Mouse (Mus musculus): ENCODE measurements at regions not wholly inside any gene's neighbourhood (a gene's known extent, or its start where the extent isn't known, plus 50 kb on each side); places are given as distances from the start of the nearest gene placed in this dataset.

GRCm38 (mm10) chr4:45654019-45654803 is 121.9 kb upstream of the Shb start:
- TF ChIP-seq CTCF (IDR thresholded peaks at IDR 0.05; ENCODE audit: extremely low read depth, insufficient read depth, insufficient read length, insufficient replicate concordance) (no peak), POLR2A (IDR thresholded peaks at IDR 0.05; ENCODE audit: low read depth, low read length) (no peak)
- H3K4me3 ChIP-seq (ENCODE audit: extremely low read depth, insufficient read depth, insufficient read length), result no peak overlapping the region
- H3K36me3 ChIP-seq (ENCODE audit: control insufficient read depth, insufficient read depth, low read length), result no peaks in the 10 kb centered on the region
- DNase-seq (ENCODE audit: low read depth in 1 of 2, low spot score in 2 of 2), result no peak
- H3K4me1 ChIP-seq (ENCODE audit: control insufficient read depth, insufficient read depth, insufficient read length), result peaks cover 2% of the 10 kb centered on the region; the same call in 1 of the 2 replicates
- no peak overlapping the region for H3K27ac ChIP-seq (ENCODE audit: insufficient read depth, low read length)
- H3K27me3 ChIP-seq (ENCODE audit: control insufficient read depth, insufficient read depth, low read length), result no peaks in the 10 kb centered on the region
- WGBS, result 41% methylated on average over 14 of the region's 14 CpGs

GRCm38 (mm10) chr4:45648884-45649577 is 116.8 kb upstream of the Shb start:
- TF ChIP-seq POLR2A (IDR thresholded peaks at IDR 0.05; ENCODE audit: low read depth, low read length) (no peak), CTCF (IDR thresholded peaks at IDR 0.05; ENCODE audit: extremely low read depth, insufficient read depth, insufficient read length, insufficient replicate concordance) (no peak)
- WGBS, result 88% methylated on average over 9 of the region's 9 CpGs

DNA sequence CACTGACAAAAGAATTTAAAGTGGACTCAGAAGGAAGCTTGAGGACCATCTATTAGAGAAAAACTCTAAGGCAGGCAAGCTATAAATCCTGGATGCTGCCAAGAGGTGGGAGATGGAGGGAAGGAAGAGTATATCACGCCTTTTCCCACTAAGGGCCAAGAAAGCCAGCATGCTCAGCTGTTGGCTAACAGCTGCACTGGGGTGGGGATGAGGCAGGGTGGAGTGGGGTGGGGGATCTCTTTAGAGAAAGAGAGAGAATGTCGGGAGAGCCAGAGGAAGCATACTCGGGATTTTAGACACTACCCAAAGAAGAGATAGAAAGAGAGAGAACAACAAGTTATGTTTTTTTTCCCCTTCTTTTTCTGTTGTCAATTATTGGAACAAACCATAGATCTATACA is 115.2 kb upstream of the Shb start:
- Histone ChIP-seq H3K36me3 (ENCODE audit: control insufficient read depth, insufficient read depth, low read length) (no peaks in the 10 kb centered on the region), H3K27me3 (ENCODE audit: control insufficient read depth, insufficient read depth, low read length) (no peaks in the 10 kb centered on the region), H3K4me1 (ENCODE audit: control insufficient read depth, insufficient read depth, insufficient read length) (no peaks in the 10 kb centered on the region), H3K4me3 (ENCODE audit: extremely low read depth, insufficient read depth, insufficient read length) (no peak overlapping the region), H3K27ac (ENCODE audit: insufficient read depth, low read length) (no peak overlapping the region)
- WGBS, result 80% methylated on average over 3 of the region's 3 CpGs
- DNase-seq (ENCODE audit: low read depth in 1 of 2, low spot score in 2 of 2), result no peak
- TF ChIP-seq POLR2A (IDR thresholded peaks at IDR 0.05; ENCODE audit: low read depth, low read length), result no peak
- no peak for TF ChIP-seq CTCF (IDR thresholded peaks at IDR 0.05; ENCODE audit: extremely low read depth, insufficient read depth, insufficient read length, insufficient replicate concordance)

More at GRCm38 (mm10) chr4:45648884-45649577, 116.8 kb upstream of the Shb start:
- Histone ChIP-seq H3K36me3 (ENCODE audit: control insufficient read depth, insufficient read depth, low read length) (no peaks in the 10 kb centered on the region), H3K27me3 (ENCODE audit: control insufficient read depth, insufficient read depth, low read length) (no peaks in the 10 kb centered on the region), H3K27ac (ENCODE audit: insufficient read depth, low read length) (no peak overlapping the region), H3K4me1 (ENCODE audit: control insufficient read depth, insufficient read depth, insufficient read length) (no peaks in the 10 kb centered on the region), H3K4me3 (ENCODE audit: extremely low read depth, insufficient read depth, insufficient read length) (no peak overlapping the region)
- DNase-seq (ENCODE audit: low read depth in 1 of 2, low spot score in 2 of 2), result no peak

- no peak for DNase-seq (ENCODE audit: low read depth in 1 of 2, low spot score in 2 of 2)
- 94% methylated on average over 10 of the region's 10 CpGs for WGBS
- H3K27ac ChIP-seq (ENCODE audit: insufficient read depth, low read length), result no peak overlapping the region
- no peaks in the 10 kb centered on the region for H3K36me3 ChIP-seq (ENCODE audit: control insufficient read depth, insufficient read depth, low read length)
- H3K4me3 ChIP-seq (ENCODE audit: extremely low read depth, insufficient read depth, insufficient read length), result no peak overlapping the region
- no peaks in the 10 kb centered on the region for H3K27me3 ChIP-seq (ENCODE audit: control insufficient read depth, insufficient read depth, low read length)
- no peaks in the 10 kb centered on the region for H3K4me1 ChIP-seq (ENCODE audit: control insufficient read depth, insufficient read depth, insufficient read length)
- TF ChIP-seq CTCF (IDR thresholded peaks at IDR 0.05; ENCODE audit: extremely low read depth, insufficient read depth, insufficient read length, insufficient replicate concordance), result no peak
- no peak for TF ChIP-seq POLR2A (IDR thresholded peaks at IDR 0.05; ENCODE audit: low read depth, low read length)
Observed at GRCm38 (mm10) chr4:45642604-45643003, 110.3 kb upstream of the Shb start.

DNA sequence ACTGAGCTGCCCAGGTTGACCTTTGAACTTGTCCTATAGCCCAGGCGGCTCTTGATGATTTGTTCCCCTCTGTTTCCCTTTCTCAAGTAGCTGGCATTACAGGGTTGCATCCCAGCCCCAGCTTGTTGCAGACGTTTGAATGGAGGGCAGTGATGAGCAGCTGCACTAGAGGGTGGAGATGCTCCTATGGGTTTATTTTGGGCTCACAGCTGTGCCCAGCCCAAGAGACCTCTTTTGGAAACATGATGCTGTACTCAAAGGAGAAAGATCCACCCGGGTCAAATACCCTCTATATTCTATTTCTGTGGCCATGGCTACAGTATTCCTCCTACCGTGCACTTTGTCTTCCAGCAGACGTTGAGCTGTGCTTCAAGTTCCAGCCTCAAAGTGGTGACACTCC is 109.0 kb upstream of the Shb start:
- H3K4me1 ChIP-seq (ENCODE audit: control insufficient read depth, insufficient read depth, insufficient read length), result no peaks in the 10 kb centered on the region
- no peak overlapping the region for H3K4me3 ChIP-seq (ENCODE audit: extremely low read depth, insufficient read depth, insufficient read length)
- H3K27ac ChIP-seq (ENCODE audit: insufficient read depth, low read length), result no peak overlapping the region
- WGBS, result 63% methylated on average over 5 of the region's 5 CpGs
- no peaks in the 10 kb centered on the region for H3K27me3 ChIP-seq (ENCODE audit: control insufficient read depth, insufficient read depth, low read length)
- H3K36me3 ChIP-seq (ENCODE audit: control insufficient read depth, insufficient read depth, low read length), result no peaks in the 10 kb centered on the region
- no peak for TF ChIP-seq CTCF (IDR thresholded peaks at IDR 0.05; ENCODE audit: extremely low read depth, insufficient read depth, insufficient read length, insufficient replicate concordance)
- no peak for TF ChIP-seq POLR2A (IDR thresholded peaks at IDR 0.05; ENCODE audit: low read depth, low read length)
- DNase-seq (ENCODE audit: low read depth in 1 of 2, low spot score in 2 of 2), result no peak

DNA sequence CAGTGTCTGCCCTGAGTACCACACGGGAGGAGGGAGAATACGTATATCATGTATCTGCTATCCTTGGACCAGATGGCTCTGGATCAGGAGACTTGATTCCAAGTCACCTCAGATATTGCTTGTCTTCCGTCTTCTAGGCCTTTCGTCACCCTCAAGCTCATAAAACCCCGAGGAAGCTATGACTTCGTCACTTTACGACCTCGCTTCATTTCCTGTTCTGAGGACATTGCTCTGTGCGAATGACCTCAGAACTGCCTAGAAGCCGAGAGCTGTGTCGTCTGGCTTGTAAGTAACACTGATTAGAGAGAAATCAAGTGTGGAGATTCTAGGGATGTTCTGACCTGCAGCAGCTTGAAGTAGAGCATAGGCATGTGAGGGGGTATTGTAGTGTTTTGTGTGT is 108.4 kb upstream of the Shb start:
- WGBS, result 68% methylated on average over 11 of the region's 11 CpGs
- no peak overlapping the region for H3K4me3 ChIP-seq (ENCODE audit: extremely low read depth, insufficient read depth, insufficient read length)
- no peaks in the 10 kb centered on the region for H3K4me1 ChIP-seq (ENCODE audit: control insufficient read depth, insufficient read depth, insufficient read length)
- TF ChIP-seq CTCF (IDR thresholded peaks at IDR 0.05; ENCODE audit: extremely low read depth, insufficient read depth, insufficient read length, insufficient replicate concordance) (no peak), POLR2A (IDR thresholded peaks at IDR 0.05; ENCODE audit: low read depth, low read length) (no peak)
- H3K36me3 ChIP-seq (ENCODE audit: control insufficient read depth, insufficient read depth, low read length), result no peaks in the 10 kb centered on the region
- no peak for DNase-seq (ENCODE audit: low read depth in 1 of 2, low spot score in 2 of 2)
- no peaks in the 10 kb centered on the region for H3K27me3 ChIP-seq (ENCODE audit: control insufficient read depth, insufficient read depth, low read length)
- H3K27ac ChIP-seq (ENCODE audit: insufficient read depth, low read length), result no peak overlapping the region
